Mouse (Mus musculus) hindbrain, embryonic 14.5 days (tissue): Measurements from ENCODE around the gene Bcl2l14. TPM values are rescaled to one million over a fixed set of nuclear protein-coding genes. Genes with fewer than 3 reads are reported as not detected.

Experiments
- ATAC-seq: fragments of 200-750 bp; cut with Nextera tagmentation; 2 replicates; pipeline ENCODE4 v1.8.0; 2017; ENCODE audit warnings: moderate number of reproducible peaks, mild to moderate bottlenecking, moderate TSS enrichment, moderate library complexity; ENCODE audit not compliant: low FRiP score
- DNase-seq: peaks from one replicate; pipeline ENCODE4 v3.0.0-alpha.2; 2015; ENCODE audit warnings: low spot score
- H3K27ac ChIP-seq: fragments of 300-500 bp; sonication (generic); 2 replicates; pipeline ENCODE4 v1.5.1; 2014; ENCODE audit warnings: mild to moderate bottlenecking, moderate library complexity
- H3K27me3 ChIP-seq: fragments of 300-500 bp; sonication (generic); 2 replicates; pipeline ENCODE4 v1.6.1; 2014; ENCODE audit warnings: mild to moderate bottlenecking, low read length, mixed read lengths; ENCODE audit not compliant: control insufficient read depth, insufficient read depth
- H3K36me3 ChIP-seq: fragments of 300-500 bp; sonication (generic); replicated peaks from 2 replicates; pipeline ENCODE4 v1.6.1; 2014; ENCODE audit not compliant: control insufficient read depth, insufficient read depth
- H3K4me1 ChIP-seq: fragments of 300-500 bp; sonication (generic); replicated peaks from 2 replicates; pipeline ENCODE4 v1.6.1; 2014; ENCODE audit warnings: antibody characterized with exemption, low read length, mixed read lengths; ENCODE audit not compliant: control insufficient read depth, insufficient read depth
- H3K4me2 ChIP-seq: fragments of 300-500 bp; sonication (generic); replicated peaks from 2 replicates; pipeline ENCODE4 v1.6.1; 2014; ENCODE audit warnings: mild to moderate bottlenecking, moderate library complexity
- H3K4me3 ChIP-seq: fragments of 300-500 bp; sonication (generic); replicated peaks from 2 replicates; pipeline ENCODE4 v1.5.1; 2014; ENCODE audit warnings: mild to moderate bottlenecking, low read length
- H3K9ac ChIP-seq: fragments of 300-500 bp; sonication (generic); 2 replicates; pipeline ENCODE4 v1.6.1; 2014
- H3K9me3 ChIP-seq: fragments of 300-500 bp; sonication (generic); 2 replicates; pipeline ENCODE4 v1.6.1; 2016; ENCODE audit warnings: low read length; ENCODE audit not compliant: control insufficient read depth
- WGBS: fragments of 180-500 bp; shearing (Covaris S2); extraction: QIAGEN DNeasy Blood & Tissue Kit; methylation state at CpG from one replicate; pipeline ENCODE4 v1.1.7; 2014; 5-methylcytosine and 5-hydroxymethylcytosine counted together
- polyA plus RNA-seq: library from polyadenylated mRNA; unstranded; fragments of >200 nt; fragmentation: Nextera tagmentation; extraction: Ambion mirVana; gene quantifications from 2 replicates; pipeline ENCODE4 v1.2.1, GENCODE M21; 2014

The Bcl2l14 gene
- polyA plus RNA-seq, result 0.37 TPM in 1 of 2 replicates, not detected in the other

DNA sequence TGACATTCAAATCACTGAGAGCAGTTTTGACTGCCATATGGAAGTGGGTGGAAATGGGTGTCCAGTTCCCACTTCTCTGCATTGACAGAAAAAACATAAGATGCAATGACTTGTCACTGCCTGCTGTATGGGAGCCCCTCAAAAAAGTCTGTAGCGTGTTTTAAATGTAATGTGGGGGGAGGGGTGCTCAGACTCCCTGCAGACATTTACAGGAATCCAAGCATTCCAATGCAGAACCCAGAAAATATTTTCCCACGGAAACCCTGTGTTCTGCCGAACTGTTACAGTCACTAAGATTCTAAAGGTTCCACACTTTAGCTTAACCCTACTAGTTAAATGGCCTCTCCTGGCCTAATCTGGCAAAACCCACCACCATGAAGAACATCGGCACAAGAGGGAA, at the start of gene Bcl2l14:
Bcl2l14 (plus strand) TSS at position 301 of the 400 bp plus-strand sequence.
- Histone ChIP-seq H3K27ac (no peak within 1 kb of the TSS), H3K9me3 (no peaks in the 10 kb centered on the region), H3K4me2 (no peak within 1 kb of the TSS), H3K4me3 (no peak within 1 kb of the TSS), H3K27me3 (no peaks in the 10 kb centered on the region), H3K9ac (no peak within 1 kb of the TSS), H3K4me1 (no peaks in the 10 kb centered on the region), H3K36me3 (no peaks in the 10 kb centered on the region)
- DNase-seq, result no peak
- no peak for ATAC-seq
- 76% methylated on average over 4 of the region's 4 CpGs for WGBS

GRCm38 (mm10) chr6:134348526-134349067, 47.5 kb upstream of the Bcl2l14 start:
- Histone ChIP-seq H3K4me3 (no peak overlapping the region), H3K36me3 (no peaks in the 10 kb centered on the region), H3K9ac (no peak overlapping the region), H3K9me3 (no peaks in the 10 kb centered on the region), H3K27me3 (no peaks in the 10 kb centered on the region), H3K4me2 (no peak overlapping the region), H3K27ac (no peak overlapping the region), H3K4me1 (no peaks in the 10 kb centered on the region)
- DNase-seq (no peak), ATAC-seq (no peak)
- 92% methylated on average over 7 of the region's 7 CpGs for WGBS

DNA sequence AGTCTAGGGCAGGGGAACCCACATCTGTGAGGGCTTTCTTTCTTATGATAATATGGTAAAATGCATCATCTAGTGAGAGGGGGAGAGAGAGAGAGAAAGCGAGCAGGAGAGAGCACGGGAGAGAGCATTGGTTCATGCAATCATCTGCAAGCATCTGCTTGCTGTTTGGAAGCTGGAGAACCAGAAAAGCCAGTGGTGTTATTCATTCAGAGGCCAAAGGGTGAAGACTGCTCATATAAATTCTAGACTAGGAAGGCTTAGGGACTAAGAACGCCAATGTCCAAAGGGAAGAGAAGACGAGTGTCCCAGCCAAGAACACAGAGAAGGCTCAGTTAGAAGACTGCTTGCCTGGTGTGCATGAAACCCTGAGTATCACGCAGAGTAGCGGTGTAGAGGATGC, 43.2 kb upstream of the Bcl2l14 start:
- Histone ChIP-seq H3K4me3 (no peak overlapping the region), H3K4me2 (no peak overlapping the region), H3K9ac (no peak overlapping the region), H3K27ac (no peak overlapping the region), H3K4me1 (no peaks in the 10 kb centered on the region), H3K36me3 (no peaks in the 10 kb centered on the region), H3K27me3 (no peaks in the 10 kb centered on the region), H3K9me3 (no peaks in the 10 kb centered on the region)
- DNase-seq (no peak), ATAC-seq (no peak)
- WGBS, result 87% methylated on average over 6 of the region's 6 CpGs

DNA sequence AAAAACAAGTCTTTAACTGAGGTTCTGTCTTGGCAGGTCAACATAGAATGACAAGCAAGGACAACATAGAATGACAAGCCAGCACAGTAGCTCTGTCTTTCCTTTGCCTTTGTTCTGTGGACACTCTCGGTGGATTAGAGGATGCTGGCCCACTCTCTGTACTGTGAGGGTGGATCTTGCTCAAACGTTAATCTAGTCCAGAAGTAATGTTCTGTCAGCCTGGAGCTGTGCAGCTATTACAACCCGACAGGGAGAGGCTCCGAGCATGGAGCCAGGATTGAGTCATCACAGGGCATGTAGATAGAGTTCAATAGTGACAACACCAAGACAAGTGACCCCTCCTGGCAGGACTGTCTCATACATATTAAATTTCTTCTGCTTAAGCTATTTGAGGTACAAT, 42.4 kb upstream of the Bcl2l14 start:
- DNase-seq, result no peak
- WGBS, result 80% methylated on average over 4 of the region's 4 CpGs
- no peak overlapping the region for H3K4me2 ChIP-seq
- H3K27me3 ChIP-seq, result no peaks in the 10 kb centered on the region
- H3K9ac ChIP-seq, result no peak overlapping the region
- no peak for ATAC-seq
- H3K4me3 ChIP-seq, result no peak overlapping the region
- no peaks in the 10 kb centered on the region for H3K9me3 ChIP-seq
- no peak overlapping the region for H3K27ac ChIP-seq
- no peaks in the 10 kb centered on the region for H3K4me1 ChIP-seq
- H3K36me3 ChIP-seq, result no peaks in the 10 kb centered on the region

- WGBS, result 90% methylated on average over 6 of the region's 6 CpGs
- DNase-seq, result no peak
- Histone ChIP-seq H3K9me3 (no peaks in the 10 kb centered on the region), H3K9ac (no peak overlapping the region), H3K27me3 (no peaks in the 10 kb centered on the region), H3K4me1 (no peaks in the 10 kb centered on the region), H3K27ac (no peak overlapping the region), H3K36me3 (no peaks in the 10 kb centered on the region), H3K4me3 (no peak overlapping the region), H3K4me2 (no peak overlapping the region)
- no peak for ATAC-seq
These were observed 38.5 kb upstream of the Bcl2l14 start for GRCm38 (mm10) chr6:134357570-134357969.

- no peaks in the 10 kb centered on the region for H3K36me3 ChIP-seq
- no peak overlapping the region for H3K27ac ChIP-seq
- H3K4me3 ChIP-seq, result no peak overlapping the region
- DNase-seq (no peak), ATAC-seq (no peak)
- H3K27me3 ChIP-seq, result no peaks in the 10 kb centered on the region
- H3K4me2 ChIP-seq, result no peak overlapping the region
- WGBS, result 91% methylated on average over 4 of the region's 4 CpGs
- no peaks in the 10 kb centered on the region for H3K9me3 ChIP-seq
- no peak overlapping the region for H3K9ac ChIP-seq
- no peaks in the 10 kb centered on the region for H3K4me1 ChIP-seq
These were observed 36.0 kb upstream of the Bcl2l14 start for GRCm38 (mm10) chr6:134360079-134360478.

- no peak overlapping the region for H3K4me2 ChIP-seq
- 77% methylated on average over 6 of the region's 6 CpGs for WGBS
- no peaks in the 10 kb centered on the region for H3K36me3 ChIP-seq
- H3K4me1 ChIP-seq, result no peaks in the 10 kb centered on the region
- no peak overlapping the region for H3K9ac ChIP-seq
- no peak overlapping the region for H3K4me3 ChIP-seq
- H3K9me3 ChIP-seq, result no peaks in the 10 kb centered on the region
- no peaks in the 10 kb centered on the region for H3K27me3 ChIP-seq
- H3K27ac ChIP-seq, result no peak overlapping the region
- DNase-seq, result no peak
- no peak for ATAC-seq
These were observed 31.5 kb upstream of the Bcl2l14 start for GRCm38 (mm10) chr6:134364644-134365043.

DNA sequence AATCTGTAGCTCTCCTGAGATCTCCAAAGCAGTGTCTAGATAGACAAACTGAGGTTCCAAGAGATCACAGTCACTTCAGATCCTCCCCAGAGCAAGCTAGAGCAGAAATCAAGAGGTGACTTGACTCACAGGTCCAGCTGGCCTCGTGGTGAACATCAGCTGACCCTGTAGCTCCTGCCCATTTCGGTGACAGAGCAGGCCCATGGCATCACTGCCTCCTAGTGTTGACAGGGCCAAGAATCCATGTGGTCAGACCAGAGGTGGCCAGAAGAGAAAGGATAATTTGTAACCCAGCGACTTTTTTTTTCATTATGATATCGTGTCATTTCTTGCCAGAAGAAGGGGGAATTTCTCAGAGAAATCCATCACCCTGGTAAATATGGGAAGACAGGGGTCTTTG, 30.2 kb upstream of the Bcl2l14 start:
- H3K4me2 ChIP-seq, result no peak overlapping the region
- no peaks in the 10 kb centered on the region for H3K9me3 ChIP-seq
- H3K4me1 ChIP-seq, result no peaks in the 10 kb centered on the region
- no peaks in the 10 kb centered on the region for H3K36me3 ChIP-seq
- H3K9ac ChIP-seq, result no peak overlapping the region
- DNase-seq, result no peak
- 81% methylated on average over 4 of the region's 4 CpGs for WGBS
- no peak for ATAC-seq
- H3K4me3 ChIP-seq, result no peak overlapping the region
- H3K27me3 ChIP-seq, result no peaks in the 10 kb centered on the region
- no peak overlapping the region for H3K27ac ChIP-seq

DNA sequence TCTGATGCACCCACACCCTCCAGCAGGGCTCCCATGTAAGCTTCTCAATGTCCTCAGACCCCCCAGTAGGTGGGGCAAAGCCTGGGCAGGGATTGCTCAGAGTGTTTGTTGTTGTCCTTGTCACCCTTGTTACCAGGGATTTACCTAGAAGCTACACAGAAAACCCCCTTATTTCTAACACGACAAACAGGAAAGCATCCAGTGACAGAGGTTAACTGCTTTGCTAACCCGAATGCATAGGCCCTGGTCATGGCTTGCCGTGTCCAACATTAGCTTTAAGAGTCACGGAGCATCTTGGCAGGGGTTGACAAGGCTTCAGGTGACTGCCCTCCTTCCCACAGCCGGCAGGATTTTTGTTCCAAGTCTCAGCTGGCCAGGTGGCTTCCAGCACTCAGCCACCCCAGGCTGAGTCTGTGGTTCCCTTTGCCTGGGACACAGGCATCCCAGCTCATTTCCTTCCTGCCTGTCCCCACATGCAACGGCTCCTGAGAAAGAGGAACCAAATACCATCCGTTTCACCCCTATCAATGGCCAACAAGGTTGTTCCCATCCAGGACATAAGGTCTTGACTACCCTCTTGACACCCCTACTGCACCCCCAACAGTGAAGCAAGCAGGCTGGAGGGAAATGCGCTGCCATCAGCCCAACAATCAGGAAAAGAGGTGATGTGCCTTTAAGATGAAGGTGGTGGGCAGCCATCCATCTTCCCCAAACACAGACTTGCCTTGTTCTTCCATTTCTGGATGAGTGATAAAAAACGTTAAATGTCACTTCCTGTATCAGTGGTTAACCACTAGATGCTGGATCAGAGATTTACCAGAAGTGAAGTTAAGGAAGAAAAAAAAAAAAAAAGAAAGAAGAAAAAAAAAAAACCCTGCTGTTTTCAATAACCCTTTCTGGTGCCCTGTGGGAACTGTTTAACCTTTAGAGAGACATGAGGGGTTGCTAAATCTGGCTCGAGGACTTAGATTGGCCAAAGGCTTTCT, 29.5 kb upstream of the Bcl2l14 start:
- no peaks in the 10 kb centered on the region for H3K9me3 ChIP-seq
- H3K4me2 ChIP-seq, result no peak overlapping the region
- H3K9ac ChIP-seq, result no peak overlapping the region
- no peak for DNase-seq
- 71% methylated on average over 10 of the region's 10 CpGs for WGBS
- H3K4me1 ChIP-seq, result no peaks in the 10 kb centered on the region
- no peak for ATAC-seq
- no peaks in the 10 kb centered on the region for H3K27me3 ChIP-seq
- no peak overlapping the region for H3K4me3 ChIP-seq
- H3K36me3 ChIP-seq, result no peaks in the 10 kb centered on the region
- no peak overlapping the region for H3K27ac ChIP-seq
